Mouse (Mus musculus) frontal cortex, postnatal 25 days (tissue): Measurements from ENCODE around the gene Nav1.

ENCODE experiments used
- DNase-seq, 2 experiments: peaks; one replicate each; pipeline ENCODE4 v3.0.0; 2022; ENCODE audit warnings: low spot score in 2 of 2

The Nav1 gene

DNA sequence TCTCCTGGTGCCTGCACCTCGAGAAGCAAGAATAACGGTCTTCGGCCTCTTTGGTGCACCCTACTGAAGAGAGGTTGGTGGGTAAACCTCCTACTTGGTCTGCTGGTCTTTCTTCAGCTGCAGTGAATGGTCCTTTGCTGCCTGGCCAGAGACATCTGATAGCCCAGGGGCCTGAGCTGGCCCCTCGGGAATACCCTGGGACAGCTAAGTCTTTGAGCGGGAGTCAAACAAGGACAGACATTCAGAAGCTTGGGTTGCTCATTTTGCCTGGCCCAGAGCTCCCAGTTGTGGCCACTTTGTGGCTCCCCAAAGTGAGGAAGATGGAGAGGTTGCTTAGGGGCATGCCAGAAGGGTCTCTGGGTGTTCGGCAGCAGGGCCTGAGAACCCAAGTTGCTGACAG, 89.6 kb downstream of the Nav1 start:
- DNase-seq = no peak

GRCm38 (mm10) chr1:135516511-135517305, 90.4 kb downstream of the Nav1 start:
- DNase-seq = no peak

- DNase-seq = no peak
Observed at GRCm38 (mm10) chr1:135515633-135516238, 91.4 kb downstream of the Nav1 start.

- no peak for DNase-seq
Observed at GRCm38 (mm10) chr1:135514913-135515632, 92.0 kb downstream of the Nav1 start.

- no peak for DNase-seq
Observed at GRCm38 (mm10) chr1:135514046-135514445, 93.0 kb downstream of the Nav1 start.

GRCm38 (mm10) chr1:135513464-135513863, 93.6 kb downstream of the Nav1 start:
- no peak for DNase-seq

DNA sequence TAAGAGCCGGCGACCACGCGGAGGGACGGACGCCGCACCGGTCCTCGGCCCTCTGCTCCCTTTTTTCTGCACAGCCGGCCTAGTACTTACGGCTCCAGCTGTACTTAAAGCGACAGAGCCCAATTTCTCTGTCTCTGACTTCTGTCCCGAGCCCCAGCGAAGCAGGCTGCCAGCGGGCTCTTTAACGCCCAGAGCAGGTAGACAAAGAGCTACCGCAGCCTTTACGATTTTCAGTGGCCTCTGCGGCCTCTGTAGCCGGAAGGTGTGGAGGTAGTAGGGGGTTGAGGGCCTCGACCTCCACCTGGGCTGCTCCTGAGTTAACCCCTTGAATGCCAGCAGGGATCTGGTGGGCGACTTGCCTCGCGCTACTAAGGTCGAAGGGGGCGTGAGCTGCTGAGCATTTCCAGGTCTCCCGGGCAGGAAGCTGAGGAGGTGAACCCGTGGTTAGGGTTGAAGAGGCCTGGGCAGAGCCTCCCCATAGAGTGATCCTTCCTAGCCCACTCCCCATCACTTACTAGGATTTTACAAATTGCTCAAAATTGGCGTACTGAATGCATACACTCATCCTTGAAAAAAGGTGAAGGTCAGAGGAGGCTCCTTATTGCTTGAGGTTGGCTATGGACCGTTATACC, 96.6 kb downstream of the Nav1 start:
- no peak for DNase-seq

- DNase-seq = no peak
Observed at GRCm38 (mm10) chr1:135509145-135510084, 97.7 kb downstream of the Nav1 start.

GRCm38 (mm10) chr1:135508349-135508634, 98.8 kb downstream of the Nav1 start:
- no peak for DNase-seq

DNA sequence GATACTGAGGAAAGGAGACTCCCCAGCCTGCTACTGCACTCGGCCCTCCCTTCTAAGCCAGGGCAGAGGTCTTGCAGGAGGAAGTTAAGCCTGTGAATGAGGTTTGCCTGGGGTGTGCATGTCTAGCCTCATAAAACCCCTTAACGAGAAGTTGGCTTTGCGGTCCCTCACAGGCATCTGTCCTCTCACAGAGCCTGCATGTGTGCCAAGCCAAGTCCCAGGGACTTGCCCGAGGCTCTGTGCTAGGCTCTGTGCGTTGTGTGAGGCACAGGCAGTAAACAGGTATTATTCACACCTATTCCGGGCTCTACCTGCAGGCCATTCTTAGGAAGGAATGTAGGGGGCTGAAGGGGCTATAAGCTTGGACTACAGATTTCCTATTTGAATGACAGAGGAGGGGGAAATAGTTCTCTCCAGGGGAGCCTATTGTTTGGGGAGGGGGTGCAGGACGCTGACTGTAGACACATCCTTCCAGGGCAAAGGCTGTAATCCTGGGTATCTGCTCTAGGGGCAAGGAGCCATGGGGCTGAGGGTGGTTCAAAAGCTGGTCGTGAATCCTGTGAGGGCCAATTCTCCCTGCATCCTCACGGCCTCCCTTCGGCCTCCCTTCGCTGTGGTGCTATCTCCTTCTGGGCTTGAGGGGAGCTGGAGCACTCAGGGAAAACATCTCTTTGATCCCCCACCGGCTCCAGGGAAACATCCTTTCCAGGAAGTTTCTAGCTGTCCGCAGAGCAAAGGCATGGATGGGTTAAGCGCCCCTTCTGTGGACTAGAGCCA, 99.3 kb downstream of the Nav1 start:
- no peak for DNase-seq

- DNase-seq = no peak
Observed at GRCm38 (mm10) chr1:135505499-135505898, 101.6 kb downstream of the Nav1 start.

DNA sequence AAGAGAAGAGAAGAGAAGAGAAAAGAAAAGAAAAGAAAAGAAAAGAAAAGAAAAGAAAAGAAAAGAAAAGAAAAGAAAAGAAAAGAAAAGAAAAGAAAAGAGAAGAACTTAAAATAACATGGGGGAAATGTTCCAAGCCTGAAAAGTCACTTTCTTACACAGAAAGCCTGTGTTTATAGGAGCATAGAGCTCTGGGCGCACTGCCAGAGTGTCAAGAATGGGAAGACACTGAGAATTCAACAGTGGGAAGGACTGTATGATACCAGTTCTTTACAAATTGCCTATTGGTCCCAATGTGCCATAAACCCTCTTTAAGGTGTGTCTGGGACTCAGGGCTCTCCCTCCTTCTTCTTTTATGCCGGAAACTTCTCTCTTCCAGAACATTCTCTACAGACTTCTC, 103.7 kb downstream of the Nav1 start:
- no peak for DNase-seq

- no peak for DNase-seq
Observed at GRCm38 (mm10) chr1:135502750-135503149, 104.3 kb downstream of the Nav1 start.

DNA sequence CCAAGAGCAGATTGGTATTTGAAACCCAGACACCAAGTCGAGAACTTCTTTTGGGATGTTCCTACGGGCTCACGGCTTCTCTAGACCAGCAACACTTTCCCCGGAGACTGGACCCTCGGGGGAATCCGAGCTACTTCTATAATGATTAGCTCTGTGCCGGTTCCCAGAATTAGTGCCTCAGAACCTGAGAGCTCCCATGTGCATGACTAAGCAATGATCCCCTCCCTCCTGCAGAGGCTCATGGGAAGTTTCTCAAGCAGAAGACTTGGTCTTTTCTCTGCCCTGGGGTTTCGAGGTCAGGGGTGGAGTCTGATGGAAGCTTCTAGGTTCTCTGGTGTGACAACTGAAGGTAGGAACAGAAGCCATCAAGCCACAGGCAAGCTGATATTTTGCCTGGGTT, 105.0 kb downstream of the Nav1 start:
- no peak for DNase-seq

DNA sequence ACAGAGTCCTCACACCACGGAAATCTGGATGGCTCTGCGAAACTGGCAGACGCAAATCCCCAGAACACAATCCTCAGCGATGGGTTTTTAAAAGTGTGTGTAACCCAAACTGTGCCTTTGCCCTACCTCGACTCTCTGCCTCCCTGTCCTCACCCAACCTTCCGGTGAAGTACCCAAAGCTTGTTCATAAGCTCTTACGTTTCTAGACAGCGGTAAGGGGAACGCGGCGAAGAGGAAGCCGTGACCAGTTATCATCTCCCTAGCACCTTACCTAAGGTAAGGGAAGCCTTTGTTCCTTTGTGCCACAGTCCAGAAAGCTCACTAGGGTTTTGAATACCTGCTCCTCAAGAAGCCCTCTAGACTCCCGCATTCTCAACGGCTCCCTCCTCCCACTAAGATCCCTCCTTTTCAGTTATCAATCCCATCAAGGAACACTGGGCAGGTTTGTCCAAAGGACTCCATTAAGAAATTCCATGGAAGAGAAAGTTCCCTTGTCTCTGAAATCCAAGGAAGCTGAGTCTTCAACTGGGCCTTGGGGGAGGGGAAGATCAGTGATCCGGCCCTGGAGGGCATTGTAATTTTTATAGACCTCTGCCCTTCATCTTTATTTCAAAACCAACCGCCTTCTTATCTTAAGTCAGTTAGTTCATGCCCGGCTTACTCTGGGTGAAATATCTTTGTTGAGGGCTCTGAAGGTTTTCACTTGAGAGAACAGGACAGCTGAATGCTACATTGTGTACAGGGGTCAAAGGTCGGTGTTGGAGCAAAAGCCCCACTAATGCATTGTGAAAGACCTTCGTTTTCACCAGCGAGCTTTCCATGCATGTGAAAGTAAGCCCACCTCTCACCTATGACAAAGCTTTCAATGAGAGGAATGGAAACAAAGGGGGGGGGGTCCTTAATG, 108.4 kb downstream of the Nav1 start:
- DNase-seq = no peak

DNA sequence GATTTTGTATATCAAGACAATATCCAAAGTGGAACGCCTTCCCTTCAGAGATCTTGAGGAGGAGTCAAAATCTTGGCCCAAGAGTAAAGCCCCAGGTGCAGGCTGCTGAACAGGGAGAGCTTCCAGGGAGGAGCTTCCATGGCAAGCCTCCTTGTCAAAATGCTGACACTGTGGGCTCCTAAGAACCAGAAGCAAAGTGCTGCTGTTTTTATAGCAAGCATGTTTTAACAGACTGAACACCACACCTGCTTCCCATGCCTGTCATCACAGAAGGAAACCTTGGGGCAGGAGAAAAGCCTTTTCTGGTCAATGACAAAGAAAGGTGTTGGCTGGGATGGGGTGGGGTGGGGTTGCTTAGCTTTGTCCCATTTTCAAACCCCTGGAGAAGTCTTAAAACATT, 112.0 kb downstream of the Nav1 start:
- no peak for DNase-seq

DNA sequence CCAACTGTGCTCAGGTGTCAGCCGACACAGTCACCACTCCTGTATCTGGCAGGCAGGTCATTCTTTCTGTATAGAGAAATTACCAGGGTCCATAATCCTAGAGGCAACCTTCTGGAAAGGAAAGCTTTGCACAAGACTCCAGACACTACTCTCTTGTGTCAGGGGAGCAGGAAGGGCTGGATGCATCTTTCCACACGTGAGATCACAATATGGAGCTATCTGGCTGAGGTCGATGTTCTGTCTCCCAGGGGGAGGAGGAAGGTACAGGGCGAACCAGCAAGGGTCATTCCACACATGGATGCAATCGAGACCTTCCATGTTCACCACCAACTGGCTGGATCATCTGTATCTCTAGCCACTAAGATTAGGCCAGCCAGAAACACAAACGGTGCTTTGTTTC, 113.2 kb downstream of the Nav1 start:
- no peak for DNase-seq

- no peak for DNase-seq
Observed at GRCm38 (mm10) chr1:135492406-135492805, 114.7 kb downstream of the Nav1 start.

GRCm38 (mm10) chr1:135490931-135491666, 116.0 kb downstream of the Nav1 start:
- DNase-seq = no peak
